Mouse (Mus musculus) myocyte (in vitro differentiated cells): Measurements from ENCODE around the gene Adamts9. TPM values are rescaled to one million over a fixed set of nuclear protein-coding genes. Genes with fewer than 3 reads are reported as not detected.

ENCODE experiments used
- H3K27me3 ChIP-seq: one replicate; pipeline ENCODE4 v1.6.1; 2011; ENCODE audit not compliant: control insufficient read depth, insufficient read depth, insufficient read length
- H3K36me3 ChIP-seq: one replicate; pipeline ENCODE4 v1.6.1; 2011; ENCODE audit not compliant: control insufficient read depth, insufficient read depth
- H3K4me2 ChIP-seq: one replicate; pipeline ENCODE4 v1.6.1; 2011; ENCODE audit warnings: low read depth, control low read depth
- H3K4me3 ChIP-seq: one replicate; pipeline ENCODE4 v1.5.1; 2011; ENCODE audit warnings: mild to moderate bottlenecking, control low read depth, moderate library complexity
- H3K79me2 ChIP-seq: one replicate; pipeline ENCODE4 v1.6.1; 2011; ENCODE audit not compliant: control insufficient read depth, insufficient read depth
- H3ac ChIP-seq: one replicate; pipeline ENCODE4 v1.6.1; 2011; ENCODE audit not compliant: control insufficient read depth, insufficient read length
- CEBPB ChIP-seq: IDR thresholded peaks from 2 replicates; pipeline ENCODE4 v1.6.1; 2011; ENCODE audit warnings: mild to moderate bottlenecking, moderate library complexity; ENCODE audit not compliant: poor library complexity, insufficient read depth, severe bottlenecking
- E2F4 ChIP-seq: IDR thresholded peaks from one replicate; pipeline ENCODE4 v1.6.1; 2011; ENCODE audit warnings: mild to moderate bottlenecking, control low read depth, moderate library complexity; ENCODE audit not compliant: insufficient read depth
- MAX ChIP-seq: IDR thresholded peaks from one replicate; pipeline ENCODE4 v1.6.1; 2011; ENCODE audit warnings: low read depth, mild to moderate bottlenecking, control low read depth
- MYOD1 ChIP-seq, 3 experiments: IDR thresholded peaks; one replicate each; pipeline ENCODE4 v1.6.1; 2011; ENCODE audit warnings: control low read depth in 2 of 3, low read depth in 2 of 3, mild to moderate bottlenecking in 2 of 3, moderate library complexity in 1 of 3; ENCODE audit not compliant: insufficient read length in 2 of 3, control insufficient read depth in 1 of 3
- MYOG ChIP-seq, 3 experiments: IDR thresholded peaks; one replicate each; pipeline ENCODE4 v1.6.1; 2011; ENCODE audit warnings: control low read depth in 2 of 3, low read depth in 2 of 3, mild to moderate bottlenecking in 2 of 3; ENCODE audit not compliant: insufficient read length in 2 of 3, control insufficient read depth in 1 of 3, insufficient read depth in 1 of 3
- POLR2A ChIP-seq: IDR thresholded peaks from one replicate; pipeline ENCODE4 v1.6.1; 2011; ENCODE audit warnings: low read depth, mild to moderate bottlenecking, control low read depth, moderate library complexity; ENCODE audit not compliant: insufficient read length
- POLR2AphosphoS2 ChIP-seq: IDR thresholded peaks from one replicate; pipeline ENCODE4 v1.6.1; 2011; ENCODE audit warnings: low read depth, control low read depth; ENCODE audit not compliant: insufficient read length
- REST ChIP-seq: IDR thresholded peaks from one replicate; pipeline ENCODE4 v1.6.1; 2011; ENCODE audit warnings: mild to moderate bottlenecking, control low read depth, moderate library complexity; ENCODE audit not compliant: insufficient read depth, insufficient read length
- SRF ChIP-seq: IDR thresholded peaks from one replicate; pipeline ENCODE4 v1.6.1; 2011; ENCODE audit warnings: low read depth; ENCODE audit not compliant: control insufficient read depth, insufficient read length
- TCF12 ChIP-seq: IDR thresholded peaks from one replicate; pipeline ENCODE4 v1.6.1; 2011; ENCODE audit warnings: mild to moderate bottlenecking, control low read depth; ENCODE audit not compliant: poor library complexity, insufficient read depth, severe bottlenecking
- TCF3 ChIP-seq: IDR thresholded peaks from one replicate; pipeline ENCODE4 v1.6.1; 2011; ENCODE audit warnings: low read depth, control low read depth; ENCODE audit not compliant: insufficient read length
- USF1 ChIP-seq: IDR thresholded peaks from one replicate; pipeline ENCODE4 v1.6.1; 2011; ENCODE audit warnings: low read depth, mild to moderate bottlenecking, control low read depth, moderate library complexity
- polyA plus RNA-seq: library from polyadenylated mRNA; unstranded; fragments of >200 nt; fragmentation: generic; extraction: Trizol; gene quantifications from one replicate; pipeline ENCODE4 v1.2.1, GENCODE M21; 2012; ENCODE audit warnings: missing spikeins

The Adamts9 gene
- polyA plus RNA-seq, 1 experiment, result 0.04 TPM

GRCm38 (mm10) chr6:92874854-92875253 is 68.4 kb downstream of the Adamts9 start:
- no peaks in the 10 kb centered on the region for H3K36me3 ChIP-seq
- TF ChIP-seq POLR2A (no peak), TCF3 (no peak), E2F4 (no peak), SRF (no peak), TCF12 (no peak), REST (no peak), CEBPB (no peak), MAX (no peak), POLR2AphosphoS2 (no peak), USF1 (no peak), MYOG (IDR thresholded peaks at IDR 0.05; ENCODE audit: control insufficient read depth in 1 of 3, insufficient read depth in 1 of 3, insufficient read length in 2 of 3, low read depth in 2 of 3) (no peak), MYOD1 (IDR thresholded peaks at IDR 0.05; ENCODE audit: control insufficient read depth in 1 of 3, insufficient read length in 2 of 3, low read depth in 2 of 3) (no peak)

GRCm38 (mm10) chr6:92872766-92873165 is 70.5 kb downstream of the Adamts9 start:
- Histone ChIP-seq H3K36me3 (no peaks in the 10 kb centered on the region), H3K79me2 (no peaks in the 10 kb centered on the region), H3ac (no peak overlapping the region), H3K4me2 (no peak overlapping the region), H3K4me3 (no peak overlapping the region), H3K27me3 (no peaks in the 10 kb centered on the region)
- no peak for TF ChIP-seq SRF
- TF ChIP-seq E2F4, result no peak
- TF ChIP-seq CEBPB, result no peak
- TF ChIP-seq POLR2AphosphoS2, result no peak
- TF ChIP-seq MYOG (IDR thresholded peaks at IDR 0.05; ENCODE audit: control insufficient read depth in 1 of 3, insufficient read depth in 1 of 3, insufficient read length in 2 of 3, low read depth in 2 of 3), result no peak
- no peak for TF ChIP-seq TCF3
- TF ChIP-seq MYOD1 (IDR thresholded peaks at IDR 0.05; ENCODE audit: control insufficient read depth in 1 of 3, insufficient read length in 2 of 3, low read depth in 2 of 3), result no peak
- no peak for TF ChIP-seq REST
- no peak for TF ChIP-seq TCF12
- TF ChIP-seq MAX, result no peak
- no peak for TF ChIP-seq POLR2A
- TF ChIP-seq USF1, result no peak

More at GRCm38 (mm10) chr6:92874854-92875253, 68.4 kb downstream of the Adamts9 start:
- Histone ChIP-seq H3K4me3 (no peak overlapping the region), H3K4me2 (no peak overlapping the region), H3K27me3 (no peaks in the 10 kb centered on the region), H3K79me2 (no peaks in the 10 kb centered on the region), H3ac (no peak overlapping the region)

GRCm38 (mm10) chr6:92871813-92872212 is 71.5 kb downstream of the Adamts9 start:
- Histone ChIP-seq H3ac (no peak overlapping the region), H3K36me3 (no peaks in the 10 kb centered on the region), H3K4me3 (no peak overlapping the region), H3K4me2 (no peak overlapping the region), H3K79me2 (no peaks in the 10 kb centered on the region), H3K27me3 (no peaks in the 10 kb centered on the region)
- TF ChIP-seq USF1, result no peak

GRCm38 (mm10) chr6:92869582-92870219 is 73.6 kb downstream of the Adamts9 start:
- Histone ChIP-seq H3ac (no peak overlapping the region), H3K36me3 (no peaks in the 10 kb centered on the region), H3K4me3 (no peak overlapping the region), H3K4me2 (peak overlapping the region; percentile 8), H3K79me2 (no peaks in the 10 kb centered on the region), H3K27me3 (no peaks in the 10 kb centered on the region)
- TF ChIP-seq MYOG (IDR thresholded peaks at IDR 0.05; ENCODE audit: control insufficient read depth in 1 of 3, insufficient read depth in 1 of 3, insufficient read length in 2 of 3, low read depth in 2 of 3) (no peak), E2F4 (no peak), USF1 (no peak), POLR2AphosphoS2 (no peak), MAX (no peak), MYOD1 (IDR thresholded peaks at IDR 0.05; ENCODE audit: control insufficient read depth in 1 of 3, insufficient read length in 2 of 3, low read depth in 2 of 3) (no peak), SRF (no peak), REST (no peak), TCF3 (no peak), POLR2A (no peak), TCF12 (no peak), CEBPB (no peak)

- no peak within 1 kb of the TSS for H3ac ChIP-seq
- no peaks in the 10 kb centered on the region for H3K36me3 ChIP-seq
- H3K4me3 ChIP-seq, result no peak within 1 kb of the TSS
- peak within 1 kb of the TSS; percentile 8 for H3K4me2 ChIP-seq
- peak in 1 of 3 experiments; percentile 26 for TF ChIP-seq MYOD1 (IDR thresholded peaks at IDR 0.05; ENCODE audit: control insufficient read depth in 1 of 3, insufficient read length in 2 of 3, low read depth in 2 of 3)
- TF ChIP-seq E2F4, result no peak
- H3K27me3 ChIP-seq, result no peaks in the 10 kb centered on the region
- H3K79me2 ChIP-seq, result no peaks in the 10 kb centered on the region
Measured at GRCm38 (mm10) chr6:92869089-92869581, 74.2 kb downstream of the Adamts9 start, which contains the start of gene Gm15737. Gene Gm15737 (plus strand): TSS chr6:92869357.
